Mouse (Mus musculus) ES-Bruce4 (cell line): Measurements from ENCODE around the gene Cpa4.

ENCODE experiments used
- CTCF ChIP-seq: IDR thresholded peaks from one replicate; pipeline ENCODE4 v1.8.1; 2011; ENCODE audit warnings: low read depth, low read length
- EP300 ChIP-seq: IDR thresholded peaks from 2 replicates; pipeline ENCODE4 v1.6.1; 2011; ENCODE audit warnings: low read depth, low read length; ENCODE audit not compliant: insufficient read depth
- POLR2A ChIP-seq: IDR thresholded peaks from one replicate; pipeline ENCODE4 v1.8.1; 2011; ENCODE audit warnings: low read length; ENCODE audit not compliant: insufficient read depth

- TF ChIP-seq POLR2A (no peak), EP300 (no peak), CTCF (no peak)
These were observed 31.9 kb downstream of the Cpa4 start for GRCm38 (mm10) chr6:30600033-30600432.
